Mouse (Mus musculus) urinary bladder, postnatal 10 days (tissue): ENCODE data around the gene Aadat.
"Not testable (repeated sequence)": the region's sequence is repeated elsewhere in the genome, so short reads cannot be mapped to it uniquely, and the experiment has no call there.

Source experiments
- DNase-seq: peaks from one replicate; pipeline ENCODE4 v3.0.0; 2022; ENCODE audit warnings: low spot score

The Aadat gene

DNA sequence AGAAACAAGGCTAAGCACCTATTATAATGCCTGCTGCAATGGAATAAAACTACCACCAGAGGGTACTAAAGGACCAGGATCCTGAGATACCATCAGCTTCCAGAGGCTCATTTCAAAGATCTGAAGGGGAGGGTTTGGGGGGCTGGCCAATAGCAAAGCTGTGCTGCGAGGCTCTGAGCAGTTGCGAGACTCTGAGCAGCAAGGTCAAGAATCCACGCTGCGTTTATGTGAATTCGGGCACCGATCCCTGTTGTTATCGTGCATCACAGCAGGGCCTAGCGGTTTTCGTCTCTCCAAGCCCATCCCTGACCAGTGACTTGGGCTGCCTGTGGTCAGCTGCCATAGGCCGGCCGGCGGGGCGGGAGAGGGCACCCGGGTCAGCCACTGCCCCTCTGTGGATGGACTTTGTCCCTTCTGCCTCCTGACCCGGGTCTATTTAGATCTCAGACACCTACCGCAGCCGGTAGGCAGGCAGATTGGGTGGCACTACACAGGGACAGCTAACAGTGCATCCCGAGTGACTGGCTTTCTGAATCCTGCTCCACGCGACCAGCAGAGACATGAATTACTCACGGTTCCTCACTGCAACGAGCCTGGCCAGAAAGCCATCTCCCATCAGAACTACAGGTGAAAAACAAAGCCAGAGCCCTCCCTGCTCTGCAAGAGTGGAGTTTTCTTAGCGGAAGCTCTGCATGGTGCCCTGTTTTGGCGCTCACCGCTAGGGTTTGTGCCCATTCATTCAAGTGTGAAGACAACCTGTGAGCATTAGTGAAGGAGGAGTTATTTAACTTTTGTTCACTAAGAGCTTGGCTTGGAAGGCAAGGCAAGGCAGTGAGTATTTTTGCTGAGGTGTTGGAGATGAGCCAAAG is at the start of gene Aadat:
Gene Aadat (plus strand): TSS at position 280 of the 869 bp plus-strand sequence.
- DNase-seq, result no peak

DNA sequence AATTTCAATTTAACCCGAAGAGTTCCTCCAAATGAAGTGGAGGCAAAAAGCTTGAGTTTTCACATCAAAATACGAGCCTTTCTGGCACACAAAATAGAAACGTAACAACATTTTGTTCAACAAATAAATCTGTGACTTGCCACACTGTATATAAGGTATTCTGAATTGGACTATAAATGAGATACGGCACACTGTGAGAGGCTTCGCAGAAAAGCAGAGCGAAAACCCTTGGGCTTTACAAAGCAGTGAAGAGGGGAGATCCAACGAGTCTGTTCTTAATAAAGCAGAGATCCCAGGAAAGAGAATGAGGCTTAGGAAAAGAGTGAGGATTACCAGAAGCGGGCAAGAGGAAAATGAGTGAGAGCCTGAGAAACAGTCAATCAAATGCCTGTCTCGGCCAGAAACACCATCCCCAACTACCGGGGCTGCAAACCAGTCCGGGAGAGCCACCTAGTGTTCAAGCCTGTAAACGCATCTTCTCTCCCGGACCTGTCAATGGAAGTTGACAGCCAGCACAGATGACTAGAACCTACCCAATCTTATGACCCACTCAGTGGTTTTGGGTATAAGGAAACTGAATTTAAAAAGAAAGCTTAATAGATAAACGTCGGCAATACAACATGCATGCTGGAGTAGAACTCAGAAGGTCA is 38.9 kb upstream of the Aadat start:
- DNase-seq, result no peak

DNA sequence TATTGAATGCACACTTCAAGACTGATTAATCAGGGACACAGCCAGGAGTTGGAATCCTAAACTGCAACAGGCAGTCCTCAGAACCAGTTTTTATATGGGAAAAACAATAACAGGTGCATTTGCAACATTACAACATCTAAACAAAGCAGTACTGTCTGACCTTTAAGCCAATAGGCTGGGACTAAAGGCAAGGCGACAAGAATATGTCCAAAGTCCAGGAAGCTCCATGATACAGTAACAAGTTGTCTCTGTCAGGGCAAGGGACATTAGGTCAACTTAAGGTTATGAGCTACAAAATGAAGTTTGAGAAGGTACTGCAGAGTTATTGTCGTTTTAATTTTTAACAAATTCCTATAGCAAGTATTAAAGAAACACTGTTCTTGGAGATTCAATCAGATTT is 15.6 kb upstream of the Aadat start:
- no peak for DNase-seq

DNA sequence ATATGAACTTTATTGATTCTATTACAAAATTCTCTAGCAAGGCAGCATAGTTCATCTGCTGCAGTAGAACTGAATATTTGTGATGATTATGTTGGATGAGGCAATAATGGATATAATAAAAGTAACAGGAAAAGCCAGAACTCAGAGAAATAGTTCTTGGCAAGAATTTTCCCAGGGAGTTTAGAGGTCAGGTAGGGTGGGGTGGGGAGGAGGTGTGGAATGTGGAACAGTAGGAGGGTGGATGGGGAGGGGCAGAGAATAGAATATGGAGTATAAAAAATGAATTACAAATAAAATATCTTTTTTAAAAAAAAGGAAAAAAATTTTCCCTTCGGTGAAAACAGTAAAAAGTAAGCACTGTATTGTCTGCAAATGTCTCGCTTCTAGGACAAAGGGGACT is 13.9 kb upstream of the Aadat start:
- no peak for DNase-seq

DNA sequence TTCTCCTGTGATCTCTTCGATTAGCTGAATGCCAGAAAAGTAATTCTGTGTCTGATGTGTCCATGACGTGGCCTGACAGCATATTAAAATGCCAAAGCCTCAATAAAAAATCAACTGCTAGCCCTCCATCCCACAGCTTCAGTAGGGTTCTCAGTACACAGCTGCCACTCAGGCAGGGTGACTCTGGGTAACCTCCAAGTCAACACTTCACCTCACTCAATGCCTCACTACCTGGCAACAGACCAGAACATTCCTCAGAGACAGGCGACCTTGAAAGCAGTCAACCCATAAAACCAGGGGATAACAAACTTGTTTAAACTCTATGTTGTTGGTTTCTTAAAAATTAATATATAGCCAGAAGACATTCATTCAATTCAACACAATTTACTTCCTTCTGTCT is 13.3 kb upstream of the Aadat start:
- no peak for DNase-seq

DNA sequence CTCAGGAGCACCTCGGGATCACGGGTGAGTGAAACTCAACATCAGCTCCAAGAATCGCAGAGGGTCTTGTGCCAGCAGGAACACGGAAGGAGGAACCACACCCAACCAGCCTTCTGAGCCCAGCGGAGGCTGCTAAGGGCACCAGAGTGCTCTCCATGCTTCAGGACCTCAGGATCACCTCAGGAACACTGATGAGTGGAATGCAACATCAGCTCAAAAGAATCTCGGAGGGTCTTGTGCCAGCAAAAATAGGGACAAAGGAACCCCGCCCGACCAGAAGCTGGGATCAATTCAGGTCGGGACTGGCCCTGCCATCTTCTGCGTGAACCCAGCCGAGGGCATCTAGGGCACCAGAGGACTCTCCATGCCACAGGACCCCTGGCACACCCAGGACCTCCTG is 11.1 kb upstream of the Aadat start:
- DNase-seq, result no peak

DNA sequence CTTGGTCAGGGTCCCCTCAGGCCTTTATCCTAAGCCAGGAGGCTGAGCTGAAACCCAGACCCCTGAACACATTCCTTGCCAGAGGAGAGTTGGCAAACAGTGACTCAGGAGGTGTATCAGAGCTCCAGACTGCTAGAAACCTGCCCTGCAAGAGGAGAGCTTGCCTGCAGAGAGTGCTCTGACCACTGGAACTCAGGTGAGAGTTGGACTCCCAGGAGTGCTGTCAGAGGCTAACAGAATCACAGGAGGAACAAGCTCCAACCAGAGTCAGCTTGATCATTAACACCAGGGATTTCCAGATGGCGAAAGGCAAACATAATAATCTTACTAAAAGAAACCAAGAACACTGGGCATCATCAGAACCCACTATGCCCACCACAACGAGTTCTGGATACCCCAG is 10.7 kb upstream of the Aadat start:
- not testable (repeated sequence) for DNase-seq

DNA sequence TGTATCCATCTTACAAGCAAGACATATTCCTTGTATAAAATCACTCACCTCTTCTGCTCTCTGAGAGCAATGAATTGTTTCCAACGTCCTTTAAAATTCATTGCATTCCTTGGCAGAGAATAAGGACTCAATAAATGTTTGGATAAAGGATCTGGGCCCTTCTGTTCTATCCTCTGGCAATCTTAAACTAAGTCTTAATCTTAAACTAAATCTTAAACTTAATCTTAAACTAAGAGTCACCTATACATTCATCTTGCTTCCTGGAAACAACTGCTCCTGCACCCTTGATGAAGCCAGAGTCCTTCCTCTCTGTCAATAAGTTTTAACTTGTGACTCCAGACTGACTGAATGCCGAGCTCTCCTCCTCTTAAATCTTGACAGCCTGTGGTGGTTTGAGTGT is 2.6 kb upstream of the Aadat start, which contains the start of gene Gm10283:
Gene Gm10283 (minus strand): TSS at position 101 of the 400 bp plus-strand sequence.
- no peak for DNase-seq

DNA sequence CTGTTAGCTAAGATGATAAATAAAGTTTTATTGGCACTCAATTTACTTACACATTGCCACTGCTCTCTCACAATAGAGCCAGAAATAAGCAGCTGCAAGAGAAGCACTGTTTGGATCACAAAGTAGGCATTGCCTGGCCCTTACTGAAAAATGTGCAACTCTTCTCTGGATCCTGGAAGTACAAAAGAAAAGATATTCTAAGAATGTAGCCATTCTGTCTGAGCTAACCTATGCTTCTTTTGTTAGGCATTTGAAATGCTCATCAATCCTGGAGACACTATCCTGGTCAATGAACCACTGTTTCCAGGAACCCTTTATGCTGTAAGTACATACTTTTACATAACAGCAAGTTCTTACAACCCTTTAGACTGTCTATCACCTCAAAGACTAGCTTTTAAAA is 12.6 kb downstream of the Aadat start:
- DNase-seq, result no peak

DNA sequence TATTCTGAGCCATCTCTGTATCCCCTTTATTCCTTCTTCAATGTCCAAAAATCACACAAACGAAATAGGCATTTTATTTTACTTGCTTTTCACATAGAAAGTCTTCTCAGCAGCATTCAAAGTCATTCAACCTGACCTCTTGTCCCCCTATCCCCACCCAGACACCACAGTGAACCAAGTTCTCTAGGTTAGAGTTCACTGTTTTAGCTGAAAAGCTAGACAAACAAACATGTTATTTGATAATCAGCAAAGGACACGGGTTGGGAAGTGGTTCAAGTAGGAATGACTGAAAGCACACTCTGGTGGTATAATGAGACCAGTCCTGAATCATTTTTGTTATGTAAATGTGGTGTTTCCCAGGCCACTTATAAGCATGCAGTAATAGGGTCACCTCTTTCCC is 29.2 kb downstream of the Aadat start:
- DNase-seq, result no peak

DNA sequence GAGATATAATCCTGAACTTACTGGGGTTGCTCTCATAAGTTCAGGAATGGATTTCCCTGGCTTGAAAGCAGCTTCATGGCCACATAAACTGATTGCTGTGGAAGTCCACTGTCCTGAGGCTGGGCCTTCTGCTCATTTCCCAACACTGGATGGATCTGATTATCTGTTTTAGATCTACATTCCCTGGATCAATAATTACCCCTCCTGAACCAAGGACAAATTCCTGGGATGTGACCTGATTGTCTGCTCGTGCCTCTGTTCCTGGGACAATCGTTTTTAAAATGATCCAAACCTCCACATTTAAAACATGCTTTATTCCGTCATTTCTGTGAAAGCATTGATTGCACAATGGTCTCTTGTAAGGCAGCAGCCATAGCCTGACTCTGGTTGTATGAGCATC is 61.1 kb downstream of the Aadat start:
- no peak for DNase-seq

DNA sequence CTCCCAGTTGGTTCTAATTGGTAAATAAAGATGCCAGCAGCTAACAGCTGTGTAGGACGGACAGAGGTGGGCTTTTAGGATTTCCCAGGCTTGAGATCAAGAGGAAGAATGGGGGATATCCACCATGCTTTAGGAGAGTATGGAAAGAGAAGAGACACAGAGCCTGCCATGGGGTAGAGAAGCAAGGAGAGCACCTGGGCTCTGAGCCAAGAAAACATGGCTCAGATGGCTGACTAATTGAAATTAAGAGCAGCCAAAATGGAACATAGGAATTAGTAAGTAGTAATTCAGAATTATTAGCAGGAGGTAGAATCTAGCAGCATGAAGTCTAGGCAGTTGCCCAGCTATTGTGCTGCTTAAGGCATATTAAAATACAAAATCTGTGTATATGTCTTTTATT is 71.5 kb downstream of the Aadat start:
- no peak for DNase-seq

DNA sequence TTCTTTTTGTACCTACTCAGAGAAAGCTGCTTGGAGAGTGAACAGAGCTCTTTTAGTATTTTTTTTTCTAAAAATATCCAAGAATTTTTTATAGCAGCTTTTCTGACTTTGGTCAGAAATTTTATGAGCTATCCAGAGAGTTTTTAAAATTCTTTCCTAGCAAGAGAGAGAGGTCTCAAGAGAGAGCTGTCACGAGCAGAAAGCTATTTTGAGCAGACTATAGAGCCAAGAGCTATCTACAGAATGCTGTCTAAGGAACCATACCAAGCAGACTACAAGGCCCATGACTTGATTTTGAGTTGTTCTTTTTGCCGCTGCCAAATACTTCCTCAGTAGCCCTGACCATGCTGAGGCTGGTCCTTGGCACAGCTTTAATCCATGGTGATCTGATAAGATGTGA is 77.6 kb downstream of the Aadat start:
- no peak for DNase-seq

DNA sequence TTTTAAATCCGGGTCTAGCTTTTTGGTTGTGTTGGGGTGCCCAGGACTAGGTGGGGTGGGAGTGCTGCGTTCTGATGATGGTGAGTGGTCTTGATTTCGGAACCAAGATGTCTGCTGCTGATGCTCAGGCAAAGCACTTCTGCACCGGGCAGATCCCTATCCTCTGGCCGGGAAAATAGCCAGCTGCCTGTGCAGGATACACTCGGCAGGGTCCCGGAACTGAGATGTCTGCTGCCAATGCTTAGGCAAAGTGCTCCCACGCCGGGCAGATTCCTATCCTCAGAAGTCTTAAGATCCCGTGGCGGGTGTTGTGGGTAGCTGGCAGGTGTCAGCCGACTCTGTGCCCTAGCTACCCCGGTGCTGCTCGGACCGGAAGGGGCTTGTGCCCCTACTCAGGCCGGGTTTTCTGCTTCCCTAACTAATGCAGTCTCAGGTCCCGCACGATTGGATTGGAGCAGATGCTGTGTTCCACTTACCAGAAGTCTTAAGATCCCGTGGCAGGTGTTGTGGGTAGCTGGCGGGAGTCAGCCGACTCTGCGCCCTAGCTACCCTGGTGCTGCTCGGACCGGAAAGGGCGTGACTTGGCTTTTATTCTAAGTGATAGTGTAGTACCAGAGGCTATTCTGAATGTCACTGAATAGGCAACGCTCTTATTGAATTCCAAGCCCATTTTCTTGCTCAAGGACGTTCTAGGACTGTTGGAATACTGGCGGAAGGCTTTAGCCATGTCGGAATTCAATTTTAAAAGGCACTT is 85.8 kb downstream of the Aadat start:
- DNase-seq, result not testable (repeated sequence)

DNA sequence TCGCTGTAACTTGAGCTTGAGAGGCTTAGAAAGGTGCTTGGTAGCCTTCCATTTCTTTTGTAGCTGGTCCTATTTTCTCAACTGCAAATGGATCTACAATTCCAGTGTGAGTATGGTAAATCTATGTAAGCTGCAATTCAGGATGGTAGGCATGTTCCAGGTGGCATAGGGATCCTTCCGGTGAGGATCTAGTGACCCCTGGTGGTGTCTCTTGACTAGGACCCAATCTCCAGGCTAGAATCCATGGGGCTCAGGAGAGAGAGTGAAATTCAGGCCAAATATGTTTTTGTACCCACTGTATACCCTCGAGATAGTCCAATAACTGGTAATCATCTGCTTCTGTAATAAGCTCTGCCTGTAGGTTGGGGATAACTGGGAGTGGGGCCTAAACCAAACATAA is 89.0 kb downstream of the Aadat start:
- no peak for DNase-seq
